Comparison of ENCODE assay signal across 8 mouse cellular contexts in genomic region chr2:158912631-158913258, GRCm38 (mm10).
A peak's percentile ranks its signal among the peaks of the same experiment; 100 is the strongest.
DNase-seq lines count a peak whose midpoint lies in the region; ATAC-seq and TF ChIP-seq lines count a peak whose summit lies in the region.

No protein-coding gene starts in this region.

- no peak overlapping the region for H3K4me3 ChIP-seq in forebrain, embryonic 14.5 days (ENCODE audit: low read depth, low read length)
- H3K4me3 ChIP-seq in kidney, adult 2 months (ENCODE audit: insufficient read depth, low read depth, low read length), result no peak overlapping the region
- no peak overlapping the region for H3K4me3 ChIP-seq in liver, postnatal 0 days (ENCODE audit: low read depth, low read length)
- no peak overlapping the region for H3K4me3 ChIP-seq in olfactory bulb, adult 2 months (ENCODE audit: insufficient read depth, low read depth, low read length)

- no peak overlapping the region for H3K27ac ChIP-seq in forebrain, embryonic 14.5 days (ENCODE audit: low read depth, low read length)
- no peak overlapping the region for H3K27ac ChIP-seq in kidney, adult 2 months (ENCODE audit: insufficient read depth, low read depth, low read length)
- no peak overlapping the region for H3K27ac ChIP-seq in liver, postnatal 0 days (ENCODE audit: low read depth)
- H3K27ac ChIP-seq in olfactory bulb, adult 2 months (ENCODE audit: insufficient read depth, low read depth, low read length), result no peak overlapping the region

- peak; percentile 76 for TF ChIP-seq CTCF in kidney, adult 2 months (conservative IDR thresholded peaks at IDR 0.05; ENCODE audit: insufficient read depth, insufficient read length, low read depth, low read length)
- TF ChIP-seq CTCF in liver, postnatal 0 days (IDR thresholded peaks at IDR 0.05; ENCODE audit: low read depth), result peak; percentile 80
- peak; percentile 81 for TF ChIP-seq CTCF in olfactory bulb, adult 2 months (IDR thresholded peaks at IDR 0.05; ENCODE audit: insufficient read depth, low read depth, low read length)

- ATAC-seq in forebrain, embryonic 14.5 days, result peak; percentile 65
- no peak for ATAC-seq in liver, postnatal 0 days

- H3K36me3 ChIP-seq in forebrain, embryonic 14.5 days (ENCODE audit: control insufficient read depth, insufficient read depth, low read length), result no peaks in the 10 kb centered on the region
- no peaks in the 10 kb centered on the region for H3K36me3 ChIP-seq in kidney, adult 2 months (ENCODE audit: control insufficient read depth, insufficient read depth, low read length)
- H3K36me3 ChIP-seq in liver, postnatal 0 days (replicated peaks; ENCODE audit: insufficient read depth, low read length), result no peaks in the 10 kb centered on the region

- no peaks in the 10 kb centered on the region for H3K9me3 ChIP-seq in forebrain, embryonic 14.5 days (replicated peaks; ENCODE audit: control insufficient read depth, low read length)
- H3K9me3 ChIP-seq in liver, postnatal 0 days (ENCODE audit: low read length), result no peaks in the 10 kb centered on the region

- peak; percentile 26 for DNase-seq in urinary bladder, adult 2 months (ENCODE audit: low spot score)
- DNase-seq in urinary bladder, postnatal 10 days (ENCODE audit: low spot score), result no peak
- peak; percentile 72 for DNase-seq in brain, adult 2 months (ENCODE audit: low read depth, low spot score)
- DNase-seq in forebrain, embryonic 14.5 days (ENCODE audit: low spot score), result peak; percentile 86
- DNase-seq in kidney, adult 2 months, result peak; percentile 27
- peak; percentile 61 for DNase-seq in liver, postnatal 0 days
- DNase-seq in spleen, postnatal 36 days (ENCODE audit: low spot score in 2 of 2), result no peak

- no peaks in the 10 kb centered on the region for H3K27me3 ChIP-seq in forebrain, embryonic 14.5 days (replicated peaks; ENCODE audit: control insufficient read depth, insufficient read depth, low read length)
- no peaks in the 10 kb centered on the region for H3K27me3 ChIP-seq in kidney, adult 2 months (replicated peaks; ENCODE audit: control insufficient read depth, insufficient read depth, low read length)
- H3K27me3 ChIP-seq in liver, postnatal 0 days (ENCODE audit: insufficient read depth, low read length), result 0 out of 2 replicates have a peak, but pooled peaks cover 3% of the 10 kb centered on the region

- TF ChIP-seq POLR2A in kidney, adult 2 months (IDR thresholded peaks at IDR 0.05; ENCODE audit: low read depth, low read length), result no peak
- TF ChIP-seq POLR2A in olfactory bulb, adult 2 months (IDR thresholded peaks at IDR 0.05; ENCODE audit: insufficient read depth, low read depth, low read length), result no peak

- TF ChIP-seq EP300 in liver, postnatal 0 days (IDR thresholded peaks at IDR 0.05; ENCODE audit: low read depth), result no peak

- H3K4me2 ChIP-seq in forebrain, embryonic 14.5 days (ENCODE audit: low read length), result no peak overlapping the region
- H3K4me2 ChIP-seq in liver, postnatal 0 days (ENCODE audit: low read depth, low read length), result no peak overlapping the region

- peaks cover 5% of the 10 kb centered on the region; the same call in 1 of the 2 replicates for H3K4me1 ChIP-seq in forebrain, embryonic 14.5 days (ENCODE audit: control insufficient read depth, insufficient read depth, low read length)
- H3K4me1 ChIP-seq in kidney, adult 2 months (ENCODE audit: control insufficient read depth, insufficient read depth, low read length), result no peaks in the 10 kb centered on the region
- H3K4me1 ChIP-seq in liver, postnatal 0 days (ENCODE audit: insufficient read depth), result no peaks in the 10 kb centered on the region
- peaks cover 17% of the 10 kb centered on the region for H3K4me1 ChIP-seq in olfactory bulb, adult 2 months (ENCODE audit: control insufficient read depth, insufficient read depth, low read length)

- WGBS in forebrain, embryonic 14.5 days, result 40% methylated on average over 9 of the region's 9 CpGs
- WGBS in kidney, adult 2 months, result 42% methylated on average over 9 of the region's 9 CpGs
- WGBS in liver, postnatal 0 days (ENCODE audit: insufficient replicate concordance), result 36% methylated on average over 9 of the region's 9 CpGs
- WGBS in olfactory bulb, adult 2 months, result 43% methylated on average over 9 of the region's 9 CpGs

- no peak overlapping the region for H3K9ac ChIP-seq in forebrain, embryonic 14.5 days (ENCODE audit: low read length)
- no peak overlapping the region for H3K9ac ChIP-seq in liver, postnatal 0 days (replicated peaks)

Comparison
In these comparisons a context has a peak if more than half of its experiments do, and no peak if none do; other contexts are left out.
1. DNase-seq: peak in urinary bladder, adult 2 months (single experiment), brain, adult 2 months (single experiment), forebrain, embryonic 14.5 days (single experiment), kidney, adult 2 months (single experiment) and liver, postnatal 0 days (single experiment); none in urinary bladder, postnatal 10 days (single experiment) and spleen, postnatal 36 days (0 of 2).
2. Peak in every context shown above with its lines, with median percentiles within 50 percentile points of each other: CTCF ChIP-seq.